Mouse (Mus musculus) ES-E14 (cell line): ENCODE data around the gene Slain2.

Source experiments
- CHD2 ChIP-seq: IDR thresholded peaks from 2 replicates; pipeline ENCODE4 v1.6.1; 2014; ENCODE audit warnings: mild to moderate bottlenecking, low read depth, low read length, inconsistent platforms
- MAFK ChIP-seq: IDR thresholded peaks from 2 replicates; pipeline ENCODE4 v1.6.1; 2014; ENCODE audit warnings: mild to moderate bottlenecking, low read depth, low read length, inconsistent platforms; ENCODE audit not compliant: insufficient read depth

DNA sequence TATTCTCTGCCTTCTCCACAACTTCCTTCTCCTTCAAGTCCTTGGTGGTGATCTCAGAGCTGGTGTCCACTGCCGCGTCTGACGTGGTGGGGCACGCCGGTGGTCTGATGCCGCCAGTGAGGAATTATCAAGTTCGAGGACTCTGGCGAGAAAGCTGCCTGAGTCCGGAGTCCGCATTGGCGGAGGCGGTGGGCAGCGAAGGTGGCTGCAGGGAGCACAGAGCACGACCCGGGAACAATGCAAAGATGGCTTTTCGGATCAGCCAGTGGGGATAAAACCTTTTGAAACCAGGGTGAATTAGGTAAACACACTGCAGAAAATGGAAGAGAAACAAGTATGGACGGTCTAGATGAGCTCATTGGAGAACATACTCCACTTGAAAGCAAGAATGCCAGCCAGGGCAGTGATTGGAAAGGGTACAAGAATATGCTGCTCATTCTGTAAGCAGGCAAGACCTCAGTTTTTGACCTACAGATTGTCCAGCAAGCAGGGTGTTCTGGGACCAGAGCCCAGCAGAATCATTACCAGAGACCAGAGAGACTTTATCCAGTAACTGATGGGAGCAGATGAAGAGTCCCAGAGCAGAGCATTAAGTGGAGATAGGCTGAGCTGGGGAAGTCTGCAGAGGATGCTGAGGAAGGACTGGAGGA is 19.0 kb downstream of the Slain2 start:
- TF ChIP-seq CHD2 (no peak), MAFK (no peak)
